Mouse (Mus musculus): ENCODE measurements around the gene Rai14. TPM values are rescaled to one million over a fixed set of nuclear protein-coding genes. Genes with fewer than 3 reads are reported as not detected.

Gene Rai14
- polyA plus RNA-seq, 1 experiment from 2014 or later = 12.5 TPM

DNA sequence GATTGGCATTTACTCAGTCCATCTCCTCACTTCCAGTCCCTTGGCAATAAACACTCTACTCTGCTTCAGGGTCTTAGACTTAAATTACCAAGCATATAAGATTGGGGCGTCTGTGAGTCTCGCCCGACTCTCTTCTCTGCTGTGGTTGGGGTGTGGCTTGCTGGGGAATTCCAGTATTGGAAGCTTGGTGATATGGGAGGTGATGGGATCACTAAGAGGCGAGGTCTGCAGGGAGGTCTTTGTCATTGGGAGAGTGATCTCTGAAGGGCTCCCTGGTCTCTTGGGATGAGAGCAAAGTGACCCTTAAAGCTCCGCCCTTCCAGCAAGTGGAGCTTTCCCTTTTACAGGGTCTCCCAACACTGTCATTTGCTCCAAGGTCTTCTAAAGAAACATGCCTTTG is 23.5 kb downstream of the Rai14 start:
- no peaks in the 10 kb centered on the region for H3K36me3 ChIP-seq (ENCODE audit: inconsistent target)
- H3K27ac ChIP-seq = no peak overlapping the region
- peaks cover 44% of the 10 kb centered on the region for H3K79me2 ChIP-seq (ENCODE audit: inconsistent target)
- WGBS (ENCODE audit: missing documents) = 97% methylated on average over 5 of the region's 5 CpGs
- no peak overlapping the region for H3K4me3 ChIP-seq (ENCODE audit: inconsistent target)

DNA sequence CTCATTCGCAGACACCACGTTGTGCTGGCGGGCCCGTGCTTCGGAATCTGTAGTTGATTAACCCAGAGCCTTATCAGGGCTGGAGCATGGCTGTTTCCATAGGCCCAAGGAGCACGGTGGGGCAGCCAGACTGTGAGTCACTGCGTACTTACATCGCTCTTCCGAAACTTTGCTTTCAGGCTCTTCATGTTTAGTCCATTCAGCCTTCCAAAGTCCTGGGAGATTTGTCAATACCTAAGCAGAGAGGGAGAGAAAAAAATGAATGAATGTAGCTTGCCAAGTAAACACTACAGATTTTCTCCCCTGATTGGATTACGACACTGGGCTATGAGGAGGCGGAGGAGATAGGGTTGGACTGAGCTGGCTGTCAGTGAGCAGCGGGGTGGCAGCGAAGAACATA is 24.2 kb downstream of the Rai14 start:
- WGBS (ENCODE audit: missing documents) = 96% methylated on average over 13 of the region's 13 CpGs
- H3K4me3 ChIP-seq (ENCODE audit: inconsistent target) = no peak overlapping the region
- H3K36me3 ChIP-seq (ENCODE audit: inconsistent target) = no peaks in the 10 kb centered on the region
- H3K79me2 ChIP-seq (ENCODE audit: inconsistent target) = peaks cover 36% of the 10 kb centered on the region
- H3K27ac ChIP-seq = no peak overlapping the region

DNA sequence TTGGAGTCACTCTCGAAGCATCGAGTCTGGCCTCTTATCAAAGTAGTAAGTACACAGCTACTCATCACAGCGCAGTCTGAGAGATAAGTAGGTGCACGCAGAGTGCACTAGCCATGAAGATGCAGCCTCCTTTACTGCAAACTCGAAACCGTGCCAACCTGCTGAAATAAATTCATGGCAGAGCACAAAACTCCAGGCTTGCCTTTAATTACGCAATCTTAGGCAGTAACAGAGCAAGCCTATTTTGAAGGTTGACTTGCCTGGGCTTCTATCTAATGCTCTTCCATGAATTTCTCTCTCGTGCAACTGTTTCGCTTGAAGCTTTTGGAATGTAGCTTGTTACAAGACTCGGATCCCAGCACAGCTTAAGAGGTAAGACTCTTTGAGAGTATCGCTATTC is 25.1 kb downstream of the Rai14 start:
- no peak overlapping the region for H3K27ac ChIP-seq
- H3K4me3 ChIP-seq (ENCODE audit: inconsistent target) = no peak overlapping the region
- 97% methylated on average over 11 of the region's 11 CpGs for WGBS (ENCODE audit: missing documents)
- H3K36me3 ChIP-seq (ENCODE audit: inconsistent target) = no peaks in the 10 kb centered on the region
- H3K79me2 ChIP-seq (ENCODE audit: inconsistent target) = peaks cover 31% of the 10 kb centered on the region

DNA sequence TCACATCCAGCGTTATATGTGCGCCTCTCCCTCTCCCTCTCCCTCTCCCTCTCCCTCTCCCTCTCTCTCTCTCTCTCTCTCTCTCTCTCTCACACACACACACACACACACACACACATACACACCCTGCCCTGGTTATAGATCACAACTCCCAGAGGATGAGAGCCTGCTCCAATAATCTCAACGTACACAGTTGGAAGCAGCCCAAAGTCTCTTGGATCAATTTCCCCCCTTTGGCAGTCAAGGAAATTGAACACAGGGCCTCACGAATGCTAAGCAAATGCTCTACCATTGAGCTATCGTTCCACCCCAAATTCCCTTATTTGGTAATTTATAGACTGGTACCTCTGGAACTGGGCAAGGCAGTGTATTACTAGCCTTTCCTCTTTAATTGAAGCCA is 25.7 kb downstream of the Rai14 start:
- H3K27ac ChIP-seq = no peak overlapping the region
- no peak overlapping the region for H3K4me3 ChIP-seq (ENCODE audit: inconsistent target)
- peaks cover 25% of the 10 kb centered on the region for H3K79me2 ChIP-seq (ENCODE audit: inconsistent target)
- no peaks in the 10 kb centered on the region for H3K36me3 ChIP-seq (ENCODE audit: inconsistent target)
- WGBS (ENCODE audit: missing documents) = 97% methylated on average over 5 of the region's 5 CpGs

DNA sequence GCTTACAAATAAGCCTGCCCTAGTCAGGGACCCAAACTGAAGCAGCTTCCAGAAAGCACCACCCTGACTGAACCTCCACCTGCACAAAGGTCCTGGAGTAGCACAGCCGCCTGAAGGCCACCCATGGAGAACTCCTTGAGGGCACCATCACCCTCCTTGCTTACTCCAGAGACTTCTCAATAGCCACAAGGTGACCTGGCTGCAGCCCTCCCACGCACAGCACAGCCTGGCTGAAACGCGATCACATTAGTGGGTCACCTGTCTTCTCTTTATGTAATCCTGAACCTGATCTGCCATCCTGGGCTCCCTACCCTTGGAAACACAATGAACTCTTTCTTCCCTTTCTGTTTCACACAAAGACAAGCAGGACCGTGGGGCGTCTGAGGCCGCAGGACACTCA is 27.1 kb downstream of the Rai14 start:
- WGBS (ENCODE audit: missing documents) = 93% methylated on average over 7 of the region's 7 CpGs
- Histone ChIP-seq H3K4me3 (ENCODE audit: inconsistent target) (no peak overlapping the region), H3K27ac (no peak overlapping the region), H3K36me3 (ENCODE audit: inconsistent target) (no peaks in the 10 kb centered on the region), H3K79me2 (ENCODE audit: inconsistent target) (peaks cover 12% of the 10 kb centered on the region)

DNA sequence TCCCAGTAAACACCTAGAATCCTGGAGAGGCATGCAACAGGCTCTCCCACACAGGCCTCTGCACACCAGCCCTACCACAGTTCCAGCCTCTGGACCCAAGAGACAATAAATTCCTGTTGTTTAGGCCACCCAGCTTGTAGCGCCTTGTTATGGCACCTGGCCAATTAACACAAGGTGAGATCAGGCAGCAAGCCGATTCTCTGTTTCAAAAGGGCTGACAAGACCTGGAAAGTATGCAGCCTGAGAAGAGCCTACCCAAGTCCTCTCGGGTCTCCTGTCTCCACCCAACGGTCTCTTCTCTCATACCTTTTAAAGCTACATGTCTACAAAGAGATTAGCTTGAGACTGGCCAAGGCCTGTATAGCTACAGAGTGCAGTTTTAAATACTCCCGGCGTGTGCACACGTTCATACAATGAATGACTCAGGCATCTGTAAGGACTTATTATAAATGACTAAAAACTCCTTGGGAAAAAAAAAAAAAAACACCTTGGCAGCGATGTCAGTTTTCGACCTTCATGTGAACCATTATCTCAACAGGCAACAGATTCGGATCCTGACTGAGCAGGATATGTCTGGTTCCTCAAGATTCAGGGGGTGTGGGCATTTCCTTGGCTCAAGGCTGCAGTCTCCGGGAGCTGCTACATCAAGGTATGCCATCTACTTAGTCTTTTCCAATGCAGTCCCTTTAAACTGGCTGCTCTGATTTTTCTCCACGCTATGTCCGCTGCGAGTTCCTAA is 28.6 kb downstream of the Rai14 start:
- Histone ChIP-seq H3K27ac (no peak overlapping the region), H3K79me2 (ENCODE audit: inconsistent target) (no peaks in the 10 kb centered on the region; the same call in 1 of the 2 replicates), H3K36me3 (ENCODE audit: inconsistent target) (no peaks in the 10 kb centered on the region), H3K4me3 (ENCODE audit: inconsistent target) (no peak overlapping the region)
- WGBS (ENCODE audit: missing documents) = 94% methylated on average over 14 of the region's 14 CpGs

DNA sequence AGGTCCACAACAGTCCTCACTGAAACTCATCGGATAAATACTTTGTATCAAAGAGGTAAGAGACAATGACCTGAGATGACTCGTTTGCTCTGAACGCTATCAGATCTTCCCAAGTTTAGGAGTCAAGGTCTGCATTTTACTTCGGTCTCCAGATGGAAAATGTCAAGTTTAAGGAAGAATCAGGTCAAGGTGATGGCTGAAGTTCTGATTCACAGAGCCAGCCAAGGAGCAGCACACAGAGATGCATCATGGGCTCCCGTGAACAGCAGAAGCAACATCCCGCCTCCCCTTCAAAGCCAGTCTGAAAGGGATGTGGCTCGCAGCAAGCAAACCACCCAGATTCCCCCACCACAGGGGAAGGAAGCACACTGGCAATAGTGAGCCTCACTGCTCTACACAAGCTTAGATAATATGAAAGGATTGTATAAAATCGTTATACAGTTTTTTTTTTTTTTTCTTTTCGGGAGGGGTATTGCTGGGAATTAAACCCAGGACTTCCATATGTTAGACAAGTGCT is 30.7 kb downstream of the Rai14 start:
- WGBS (ENCODE audit: missing documents) = 72% methylated on average over 9 of the region's 9 CpGs

DNA sequence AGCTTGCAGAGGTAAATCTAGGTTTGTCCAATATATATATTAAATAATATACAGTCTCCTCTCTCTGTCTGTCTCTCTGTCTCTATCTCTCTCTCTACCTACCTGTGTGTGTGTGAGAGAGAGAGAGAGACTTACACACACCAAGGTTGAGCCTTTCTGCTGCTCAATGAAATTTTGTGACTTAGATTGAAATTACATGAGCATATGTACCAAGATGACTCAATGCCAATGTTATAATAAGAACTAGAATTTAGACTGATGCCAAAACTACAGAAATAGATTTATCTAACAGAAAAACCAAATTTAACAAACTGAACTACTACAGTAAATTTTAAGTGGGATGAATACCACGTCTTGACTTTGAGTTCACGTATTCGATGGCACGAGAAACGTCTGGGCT is 33.9 kb downstream of the Rai14 start:
- H3K27ac ChIP-seq = no peak overlapping the region
- H3K4me3 ChIP-seq (ENCODE audit: inconsistent target) = no peak overlapping the region
- 98% methylated on average over 5 of the region's 5 CpGs for WGBS (ENCODE audit: missing documents)
- H3K36me3 ChIP-seq (ENCODE audit: inconsistent target) = no peaks in the 10 kb centered on the region
- H3K79me2 ChIP-seq (ENCODE audit: inconsistent target) = no peaks in the 10 kb centered on the region

More for the DNA sequence above, 30.7 kb downstream of the Rai14 start:
- H3K4me3 ChIP-seq (ENCODE audit: inconsistent target) = no peak overlapping the region
- H3K36me3 ChIP-seq (ENCODE audit: inconsistent target) = no peaks in the 10 kb centered on the region
- no peaks in the 10 kb centered on the region for H3K79me2 ChIP-seq (ENCODE audit: inconsistent target)
- H3K27ac ChIP-seq = no peak overlapping the region

DNA sequence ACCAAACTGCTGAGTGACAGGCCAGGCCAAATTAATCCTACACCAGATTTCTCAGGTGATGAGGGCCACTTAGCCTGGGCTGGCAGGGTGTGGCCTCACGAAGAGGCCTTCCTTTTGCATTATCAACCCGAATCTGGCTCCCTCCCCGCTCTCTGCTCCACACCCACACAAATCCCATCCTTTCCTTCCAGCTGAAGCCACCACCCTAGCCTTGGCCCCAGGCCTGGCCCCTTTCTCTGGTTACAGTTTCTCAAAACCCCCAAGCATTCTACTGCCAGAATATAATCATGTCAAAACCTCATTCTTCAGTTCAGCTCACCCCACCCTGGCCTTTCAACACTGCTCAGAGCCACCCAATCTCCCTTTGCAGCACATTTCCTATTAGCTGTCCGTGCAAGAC is 34.9 kb downstream of the Rai14 start:
- H3K36me3 ChIP-seq (ENCODE audit: inconsistent target) = no peaks in the 10 kb centered on the region
- no peak overlapping the region for H3K27ac ChIP-seq
- H3K79me2 ChIP-seq (ENCODE audit: inconsistent target) = no peaks in the 10 kb centered on the region
- no peak overlapping the region for H3K4me3 ChIP-seq (ENCODE audit: inconsistent target)
- WGBS (ENCODE audit: missing documents) = 92% methylated on average over 4 of the region's 4 CpGs

DNA sequence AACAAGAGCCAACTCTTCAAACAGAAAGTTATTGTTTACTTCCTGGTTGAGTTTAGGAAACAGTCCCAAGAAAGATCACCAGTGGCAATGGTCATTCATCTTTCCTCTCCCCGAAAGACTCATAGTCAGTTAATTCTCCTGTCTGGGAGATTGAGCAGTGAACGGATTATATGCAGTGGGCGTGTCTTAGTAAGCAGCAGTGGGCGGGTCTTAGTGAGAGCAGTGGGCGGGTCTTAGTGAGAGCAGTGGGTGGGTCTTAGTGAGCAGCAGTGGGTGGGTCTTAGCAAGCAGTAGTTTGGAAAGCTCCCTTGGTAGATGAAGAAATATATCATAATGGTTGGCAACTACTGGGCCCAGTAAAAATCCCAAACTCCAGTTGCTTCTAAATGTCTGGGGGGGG is 38.6 kb downstream of the Rai14 start:
- 96% methylated on average over 5 of the region's 5 CpGs for WGBS (ENCODE audit: missing documents)
- no peak overlapping the region for H3K4me3 ChIP-seq (ENCODE audit: inconsistent target)
- H3K27ac ChIP-seq = no peak overlapping the region
- H3K36me3 ChIP-seq (ENCODE audit: inconsistent target) = no peaks in the 10 kb centered on the region
- H3K79me2 ChIP-seq (ENCODE audit: inconsistent target) = no peaks in the 10 kb centered on the region

DNA sequence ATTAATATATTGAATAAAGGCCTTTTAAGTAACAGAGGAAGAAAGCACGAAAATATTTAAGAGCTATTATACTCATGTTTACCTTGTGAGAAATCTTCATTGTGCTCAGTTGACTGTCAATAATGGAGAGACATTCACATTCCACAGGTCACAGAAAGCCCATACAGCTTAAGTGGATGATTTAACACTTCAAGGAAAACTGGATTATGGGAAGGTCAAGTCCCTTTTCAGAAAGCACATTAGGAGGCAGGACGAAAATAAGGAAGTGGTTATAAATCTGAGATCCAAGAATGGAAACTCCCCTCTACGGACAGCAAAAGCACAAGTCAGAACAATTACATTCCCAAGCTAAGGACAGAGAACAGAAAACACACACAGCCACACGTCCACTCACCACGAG is 41.5 kb downstream of the Rai14 start:
- Histone ChIP-seq H3K4me3 (ENCODE audit: inconsistent target) (no peak overlapping the region), H3K36me3 (ENCODE audit: inconsistent target) (no peaks in the 10 kb centered on the region), H3K27ac (no peak overlapping the region), H3K79me2 (ENCODE audit: inconsistent target) (no peaks in the 10 kb centered on the region)
- WGBS (ENCODE audit: missing documents) = 38% methylated on average over 5 of the region's 5 CpGs

DNA sequence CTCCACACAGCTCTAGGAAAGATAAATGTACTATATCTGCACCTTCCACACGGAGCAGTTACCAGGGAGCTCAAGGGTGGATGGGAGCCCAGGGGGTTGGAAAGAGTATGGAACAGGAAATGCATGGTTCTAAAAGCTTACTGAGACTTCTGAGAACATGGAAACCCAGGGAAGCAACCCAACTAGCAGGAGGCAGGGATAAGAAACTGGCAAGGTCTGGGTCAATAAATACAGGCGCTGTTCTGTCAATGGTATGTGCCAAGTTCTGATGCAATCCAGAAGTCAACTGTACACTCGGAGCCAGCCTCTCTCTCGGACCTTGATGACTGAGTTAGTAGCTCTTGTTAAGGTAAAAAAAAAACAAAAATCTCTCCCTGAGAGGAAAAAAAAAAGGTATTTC is 42.6 kb downstream of the Rai14 start:
- H3K36me3 ChIP-seq (ENCODE audit: inconsistent target) = no peaks in the 10 kb centered on the region
- H3K4me3 ChIP-seq (ENCODE audit: inconsistent target) = no peak overlapping the region
- 98% methylated on average over 4 of the region's 4 CpGs for WGBS (ENCODE audit: missing documents)
- H3K79me2 ChIP-seq (ENCODE audit: inconsistent target) = no peaks in the 10 kb centered on the region
- H3K27ac ChIP-seq = no peak overlapping the region

DNA sequence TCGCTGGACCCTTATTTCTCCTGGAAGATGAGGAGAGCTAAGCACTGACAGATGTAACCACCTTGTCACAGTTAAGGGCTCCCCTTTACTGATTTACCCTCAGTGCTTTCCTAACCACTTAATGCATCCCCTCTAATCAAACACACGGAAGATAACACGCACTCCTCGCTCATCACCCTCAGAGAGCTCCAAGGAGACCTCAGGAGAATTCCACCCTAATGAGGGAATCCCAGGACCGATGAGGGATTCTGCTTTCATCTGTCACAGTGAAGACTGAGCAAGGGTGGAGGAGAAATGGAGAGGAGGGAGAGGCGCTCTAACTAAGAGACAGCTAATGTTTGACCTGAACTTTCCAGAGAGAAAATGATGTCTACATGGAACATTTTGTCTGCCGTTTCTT is 44.3 kb downstream of the Rai14 start:
- WGBS (ENCODE audit: missing documents) = 96% methylated on average over 6 of the region's 7 CpGs
- H3K79me2 ChIP-seq (ENCODE audit: inconsistent target) = no peaks in the 10 kb centered on the region
- no peak overlapping the region for H3K4me3 ChIP-seq (ENCODE audit: inconsistent target)
- H3K36me3 ChIP-seq (ENCODE audit: inconsistent target) = no peaks in the 10 kb centered on the region
- H3K27ac ChIP-seq = no peak overlapping the region

DNA sequence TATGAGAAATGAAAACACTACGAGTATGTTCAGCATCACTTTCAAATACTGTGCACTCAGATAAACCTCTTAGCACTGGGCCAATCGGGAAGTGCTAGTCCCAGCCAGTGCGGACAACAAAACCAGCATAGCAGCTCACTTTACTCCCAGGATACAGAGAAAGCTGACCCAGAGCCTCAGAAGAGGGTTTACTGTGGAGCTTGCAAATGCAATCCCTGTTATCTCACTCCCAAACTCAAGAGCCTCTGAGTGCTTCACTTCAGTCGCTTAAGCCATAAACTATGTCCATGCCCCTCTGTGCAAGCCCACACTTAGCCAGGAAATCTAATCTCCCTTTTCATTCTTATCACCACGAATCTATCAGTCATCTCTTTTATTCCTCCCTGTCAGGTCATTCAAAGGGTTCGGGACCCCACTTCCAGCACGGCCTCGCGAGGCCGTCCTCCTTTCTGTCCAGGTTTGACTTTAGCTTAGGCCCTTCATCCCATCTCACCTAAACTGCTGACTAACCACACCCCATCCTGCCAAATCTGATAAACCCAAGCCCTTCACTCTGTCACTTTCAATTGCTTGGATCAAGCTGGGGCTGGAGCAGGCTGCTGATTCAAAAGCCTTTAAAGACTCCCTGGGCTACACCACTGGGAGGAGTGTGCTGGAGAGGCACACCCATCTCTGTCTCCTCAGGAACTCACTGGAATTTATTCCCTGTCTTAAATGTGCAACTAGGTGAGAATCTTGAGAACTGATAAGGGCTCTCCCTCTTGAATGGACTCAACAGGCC is 46.1 kb downstream of the Rai14 start:
- Histone ChIP-seq H3K79me2 (ENCODE audit: inconsistent target) (no peaks in the 10 kb centered on the region), H3K36me3 (ENCODE audit: inconsistent target) (no peaks in the 10 kb centered on the region), H3K4me3 (ENCODE audit: inconsistent target) (no peak overlapping the region), H3K27ac (no peak overlapping the region)
- 93% methylated on average over 10 of the region's 10 CpGs for WGBS (ENCODE audit: missing documents)

DNA sequence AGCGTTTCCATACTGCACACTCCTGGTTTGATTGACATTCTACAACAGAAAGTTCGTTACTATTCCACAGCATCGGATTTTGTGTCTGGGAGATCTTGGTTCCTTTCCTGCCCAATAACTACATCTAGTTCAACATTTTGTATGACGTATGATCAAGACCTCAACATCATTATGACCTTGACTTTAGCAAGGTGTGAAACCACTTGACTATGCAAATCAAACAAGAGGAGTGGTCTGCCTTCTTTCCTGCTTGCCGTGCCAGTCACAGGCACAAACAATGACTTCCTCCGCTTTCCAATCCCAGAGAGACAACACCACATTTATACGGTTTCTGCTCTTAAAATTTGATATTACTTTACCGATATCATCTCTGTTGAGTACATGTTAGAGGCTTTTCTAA is 48.6 kb downstream of the Rai14 start:
- Histone ChIP-seq H3K36me3 (ENCODE audit: inconsistent target) (no peaks in the 10 kb centered on the region), H3K27ac (no peak overlapping the region), H3K4me3 (ENCODE audit: inconsistent target) (no peak overlapping the region), H3K79me2 (ENCODE audit: inconsistent target) (no peaks in the 10 kb centered on the region)
- 95% methylated on average over 8 of the region's 8 CpGs for WGBS (ENCODE audit: missing documents)
